Mouse (Mus musculus) heart, postnatal 0 days (tissue): ENCODE measurements around the gene Slc9a5.

Source experiments
- CTCF ChIP-seq: IDR thresholded peaks from 2 replicates; pipeline ENCODE4 v1.5.1; 2016; ENCODE audit warnings: antibody characterized with exemption, control low read depth, low read depth
- EP300 ChIP-seq: IDR thresholded peaks from 2 replicates; pipeline ENCODE4 v1.6.1; 2016; ENCODE audit warnings: antibody characterized with exemption, low read depth

- TF ChIP-seq CTCF (no peak), EP300 (no peak)
These were observed 40.5 kb downstream of the Slc9a5 start for GRCm38 (mm10) chr8:105389096-105389495.
